Mouse (Mus musculus): ENCODE results near the gene Vsig2. TPM values are rescaled to one million over a fixed set of nuclear protein-coding genes. Genes with fewer than 3 reads are reported as not detected.

Gene Vsig2
- polyA plus RNA-seq, 1 experiment from 2014 or later, result 0.77 TPM

DNA sequence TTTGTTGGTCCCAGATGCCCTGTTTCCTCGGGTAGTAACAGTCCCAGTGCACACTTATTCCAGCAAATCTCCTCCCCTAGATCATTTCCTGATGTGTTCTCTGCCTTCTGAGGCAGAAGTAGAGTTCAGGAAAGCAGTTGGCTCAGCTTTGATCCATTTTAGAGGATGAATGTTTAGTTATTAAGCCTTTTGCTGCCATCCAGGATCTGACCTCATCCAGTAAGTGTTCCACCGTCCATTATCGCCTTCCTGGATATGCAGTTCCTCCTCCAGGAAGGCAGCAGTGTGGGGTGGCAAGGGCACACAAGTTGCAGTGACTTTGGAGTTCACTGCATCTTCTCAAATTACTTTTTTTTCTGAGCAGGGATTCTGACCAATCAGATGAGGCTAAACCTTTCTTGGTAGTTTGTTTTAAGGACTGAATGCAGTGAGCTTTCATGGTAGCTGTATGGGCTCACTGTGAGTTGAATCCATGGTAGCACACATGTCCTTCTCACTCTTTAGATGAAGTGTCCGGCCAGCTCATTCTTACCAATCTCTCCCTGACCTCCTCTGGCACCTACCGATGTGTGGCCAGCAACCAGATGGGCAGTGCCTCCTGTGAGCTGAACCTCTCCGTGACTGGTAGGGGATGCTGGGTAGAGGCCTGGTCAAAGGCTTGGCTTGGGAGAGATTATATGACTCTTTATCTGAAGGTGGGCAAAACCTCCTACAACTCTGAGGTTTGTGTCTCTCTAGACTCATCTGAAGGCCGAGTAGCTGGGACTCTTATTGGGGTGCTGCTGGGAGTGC is 3.0 kb downstream of the Vsig2 start:
- no peak overlapping the region for H3K4me3 ChIP-seq
- WGBS, result 61% methylated on average over 7 of the region's 7 CpGs
- H3K4me1 ChIP-seq, result peaks cover 40% of the 10 kb centered on the region
- H3K27ac ChIP-seq, result no peak overlapping the region
- H3K27me3 ChIP-seq (ENCODE audit: insufficient read depth, poor library complexity, severe bottlenecking), result peaks cover 52% of the 10 kb centered on the region
- H3K36me3 ChIP-seq, result no peaks in the 10 kb centered on the region; the same call in 1 of the 2 replicates
- peak; percentile 69 for DNase-seq (ENCODE audit: low spot score)
- H3K9me3 ChIP-seq, result no peaks in the 10 kb centered on the region

DNA sequence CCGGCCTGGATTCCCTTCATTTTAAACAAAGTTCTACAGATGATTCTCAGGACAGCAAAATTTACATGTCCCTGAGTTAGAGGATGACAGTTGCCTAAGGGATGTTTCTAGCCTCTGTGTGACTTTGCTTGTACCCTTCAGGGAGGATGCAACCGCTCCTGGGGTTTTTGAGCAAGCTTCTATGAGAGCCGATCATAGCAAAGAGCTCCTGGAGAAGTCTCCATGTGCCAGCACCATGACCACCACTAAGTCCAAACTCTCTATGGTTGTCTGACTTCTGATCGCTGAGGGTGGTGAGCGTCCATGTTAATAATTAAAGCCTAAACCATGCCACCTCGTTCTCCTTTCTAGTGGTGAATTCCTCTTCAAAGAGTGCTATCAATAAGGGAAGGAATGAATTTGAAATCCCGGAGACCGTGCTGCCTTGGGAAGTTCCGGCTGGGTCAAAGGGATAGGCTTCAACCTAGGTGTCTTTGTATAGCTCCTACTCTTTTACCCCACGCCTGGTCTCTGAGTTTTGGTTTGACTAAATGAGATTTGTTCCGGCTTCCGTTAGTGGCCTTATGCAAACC is 4.9 kb downstream of the Vsig2 start:
- peaks cover 62% of the 10 kb centered on the region for H3K27me3 ChIP-seq (ENCODE audit: insufficient read depth, poor library complexity, severe bottlenecking)
- WGBS, result 29% methylated on average over 12 of the region's 12 CpGs
- H3K36me3 ChIP-seq, result no peaks in the 10 kb centered on the region; the same call in 1 of the 2 replicates
- DNase-seq (ENCODE audit: low spot score), result peak; percentile 73
- no peaks in the 10 kb centered on the region for H3K9me3 ChIP-seq
- H3K4me1 ChIP-seq, result peaks cover 32% of the 10 kb centered on the region
- H3K27ac ChIP-seq, result no peak overlapping the region
- H3K4me3 ChIP-seq, result peak overlapping the region; percentile 56

DNA sequence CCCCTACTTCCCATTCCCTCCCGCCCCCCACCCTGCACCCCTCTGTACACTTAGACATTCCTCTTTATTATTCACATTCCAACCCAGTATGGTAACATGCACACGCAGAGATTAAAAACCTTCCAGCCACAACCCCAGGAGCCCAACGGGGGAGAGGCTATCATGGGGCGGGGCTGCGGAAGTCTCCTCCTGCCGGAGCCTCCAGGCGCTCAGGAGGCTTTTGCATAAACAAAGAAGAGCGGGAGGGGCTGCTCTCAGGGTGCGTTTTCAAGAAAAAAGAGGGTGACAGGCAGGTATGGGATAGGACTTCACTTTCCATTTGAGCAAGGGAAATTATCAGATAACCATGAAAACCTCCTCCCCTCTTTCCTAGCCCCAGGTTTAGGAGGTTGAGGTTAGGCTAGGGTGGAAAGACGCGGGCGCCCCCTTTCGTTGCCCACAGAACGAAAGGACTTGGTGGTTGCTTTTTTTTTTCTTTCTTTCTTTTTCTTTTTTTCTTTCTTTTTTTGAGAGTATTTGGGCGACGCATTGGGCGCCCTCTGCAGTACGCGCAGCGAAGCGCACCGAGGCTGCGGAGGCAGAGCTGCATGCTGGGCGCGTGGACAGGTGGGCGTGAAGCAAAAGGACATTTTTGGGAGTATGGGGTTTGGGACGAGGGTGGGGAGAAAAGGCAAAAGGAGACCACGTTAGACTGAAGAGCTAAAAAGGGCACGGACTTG is 5.6 kb downstream of the Vsig2 start:
- H3K4me1 ChIP-seq, result peaks cover 27% of the 10 kb centered on the region
- peak overlapping the region; percentile 56 for H3K4me3 ChIP-seq
- under 1% methylated on average over 29 of the region's 29 CpGs for WGBS
- peaks cover 62% of the 10 kb centered on the region for H3K27me3 ChIP-seq (ENCODE audit: insufficient read depth, poor library complexity, severe bottlenecking)
- H3K9me3 ChIP-seq, result no peaks in the 10 kb centered on the region
- H3K36me3 ChIP-seq, result no peaks in the 10 kb centered on the region
- H3K27ac ChIP-seq, result no peak overlapping the region; the same call in 1 of the 2 replicates
- peak; percentile 81 for DNase-seq (ENCODE audit: low spot score)

DNA sequence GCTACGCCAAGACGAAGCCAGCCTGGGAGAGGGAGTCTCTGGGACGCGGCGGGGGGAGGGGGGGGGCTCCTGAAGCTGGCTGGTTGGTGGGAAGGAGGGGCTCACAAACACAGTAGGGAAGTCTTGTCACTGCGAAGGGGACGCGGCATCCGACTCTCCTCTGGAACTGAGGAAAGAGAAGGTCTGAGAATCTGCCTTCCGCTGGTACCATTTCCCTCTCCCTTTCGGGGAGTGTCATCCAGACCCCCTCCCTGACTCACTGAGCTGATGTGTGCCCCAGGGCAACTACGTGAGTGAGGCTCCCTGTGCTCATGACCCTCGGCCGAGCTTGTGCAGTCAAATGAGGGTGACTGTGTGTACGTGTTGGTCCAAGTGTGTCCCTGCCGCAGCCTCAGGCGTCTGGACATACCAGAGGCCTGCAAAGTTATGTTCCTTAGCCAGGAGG is 6.1 kb downstream of the Vsig2 start:
- H3K36me3 ChIP-seq, result no peaks in the 10 kb centered on the region
- H3K27ac ChIP-seq, result no peak overlapping the region
- no peaks in the 10 kb centered on the region for H3K9me3 ChIP-seq
- H3K27me3 ChIP-seq (ENCODE audit: insufficient read depth, poor library complexity, severe bottlenecking), result peaks cover 62% of the 10 kb centered on the region
- DNase-seq (ENCODE audit: low spot score), result peak; percentile 77
- peak overlapping the region; percentile 56 for H3K4me3 ChIP-seq
- 5% methylated on average over 17 of the region's 17 CpGs for WGBS
- peaks cover 26% of the 10 kb centered on the region for H3K4me1 ChIP-seq

DNA sequence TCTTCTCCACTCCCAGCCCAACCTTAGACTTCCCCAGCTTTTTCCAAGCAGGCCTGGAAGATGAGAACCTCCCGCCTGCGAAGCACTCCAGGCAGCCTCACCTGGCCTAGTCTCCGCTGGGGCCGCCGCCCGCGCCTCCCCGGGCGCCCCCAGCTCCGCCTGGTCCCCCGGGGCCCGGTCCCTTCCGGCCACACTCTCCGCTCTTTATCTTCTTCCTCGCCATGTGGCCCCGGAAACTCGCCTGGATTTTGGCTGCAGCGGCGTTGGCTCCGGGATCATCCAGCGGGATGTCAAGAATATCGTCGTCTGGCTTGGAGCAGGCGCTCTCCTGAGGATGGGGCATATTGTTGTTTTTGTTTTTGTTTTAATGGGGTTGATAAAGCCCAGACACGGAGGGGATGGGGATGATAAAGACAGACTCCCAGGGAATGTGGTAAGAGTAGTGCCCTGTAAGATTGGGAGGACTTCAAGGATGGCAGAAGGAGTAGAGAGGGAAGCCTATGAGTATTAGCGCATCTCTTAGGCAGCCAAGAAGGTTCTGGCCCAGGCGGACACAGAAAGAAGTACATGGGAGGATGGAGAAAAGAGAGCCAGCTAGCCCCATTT is 6.9 kb downstream of the Vsig2 start:
- Histone ChIP-seq H3K27me3 (ENCODE audit: insufficient read depth, poor library complexity, severe bottlenecking) (peaks cover 67% of the 10 kb centered on the region), H3K4me1 (peaks cover 23% of the 10 kb centered on the region), H3K27ac (0 out of 2 replicates have a peak overlapping the region, but pooled peaks have one; percentile 38), H3K4me3 (peak overlapping the region; percentile 56; the same call in 1 of the 2 replicates), H3K36me3 (no peaks in the 10 kb centered on the region), H3K9me3 (no peaks in the 10 kb centered on the region)
- no peak for DNase-seq (ENCODE audit: low spot score)
- 9% methylated on average over 27 of the region's 27 CpGs for WGBS

DNA sequence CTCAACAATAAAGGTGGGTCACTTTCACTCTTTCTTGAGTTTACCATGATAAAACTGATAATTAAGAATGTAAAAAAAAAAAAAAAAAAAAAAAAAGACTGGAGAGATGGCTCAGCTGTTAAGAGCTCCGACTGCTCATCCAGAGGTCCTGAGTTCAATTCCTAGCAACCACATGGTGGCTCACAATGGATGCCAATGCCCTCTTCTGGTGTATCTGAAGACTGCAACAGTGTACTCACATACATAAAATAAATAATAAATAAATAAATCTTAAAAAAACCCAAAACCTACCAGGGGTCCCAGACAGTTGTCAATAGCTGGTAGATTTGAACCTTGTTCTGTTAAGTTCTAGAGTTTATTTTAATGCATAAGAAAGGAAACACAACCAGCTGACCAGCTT is 7.8 kb downstream of the Vsig2 start:
- WGBS, result 84% methylated on average over 1 of the region's 1 CpGs

DNA sequence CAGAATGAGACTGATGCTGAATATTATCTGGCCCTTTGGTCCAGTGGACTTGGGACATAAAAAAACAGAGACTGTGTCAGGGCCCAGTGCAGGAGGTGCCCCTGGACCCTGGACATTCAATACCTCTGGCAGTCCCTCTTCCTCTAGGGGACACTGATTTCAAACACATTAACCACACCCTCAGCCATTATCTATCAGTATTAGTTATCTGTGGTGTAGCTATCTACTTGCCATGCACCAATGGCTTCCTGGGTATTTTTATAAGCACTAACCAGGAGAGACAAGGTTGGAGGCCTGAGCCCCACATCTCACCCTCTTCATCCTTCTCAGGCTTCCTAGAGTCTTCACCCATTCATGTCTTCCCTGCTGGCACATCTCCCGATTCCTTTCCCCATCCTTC is 11.4 kb downstream of the Vsig2 start:
- Histone ChIP-seq H3K27me3 (ENCODE audit: insufficient read depth, poor library complexity, severe bottlenecking) (peaks cover 92% of the 10 kb centered on the region), H3K9me3 (no peaks in the 10 kb centered on the region), H3K27ac (no peak overlapping the region), H3K36me3 (no peaks in the 10 kb centered on the region), H3K4me1 (peaks cover 37% of the 10 kb centered on the region), H3K4me3 (no peak overlapping the region)
- WGBS, result 50% methylated on average over 1 of the region's 1 CpGs
- no peak for DNase-seq (ENCODE audit: low spot score)

More for the DNA sequence above, 7.8 kb downstream of the Vsig2 start:
- no peaks in the 10 kb centered on the region for H3K9me3 ChIP-seq
- no peaks in the 10 kb centered on the region for H3K36me3 ChIP-seq
- no peak overlapping the region for H3K27ac ChIP-seq
- H3K4me1 ChIP-seq, result peaks cover 29% of the 10 kb centered on the region
- H3K27me3 ChIP-seq (ENCODE audit: insufficient read depth, poor library complexity, severe bottlenecking), result peaks cover 76% of the 10 kb centered on the region
- no peak overlapping the region for H3K4me3 ChIP-seq
- no peak for DNase-seq (ENCODE audit: low spot score)

DNA sequence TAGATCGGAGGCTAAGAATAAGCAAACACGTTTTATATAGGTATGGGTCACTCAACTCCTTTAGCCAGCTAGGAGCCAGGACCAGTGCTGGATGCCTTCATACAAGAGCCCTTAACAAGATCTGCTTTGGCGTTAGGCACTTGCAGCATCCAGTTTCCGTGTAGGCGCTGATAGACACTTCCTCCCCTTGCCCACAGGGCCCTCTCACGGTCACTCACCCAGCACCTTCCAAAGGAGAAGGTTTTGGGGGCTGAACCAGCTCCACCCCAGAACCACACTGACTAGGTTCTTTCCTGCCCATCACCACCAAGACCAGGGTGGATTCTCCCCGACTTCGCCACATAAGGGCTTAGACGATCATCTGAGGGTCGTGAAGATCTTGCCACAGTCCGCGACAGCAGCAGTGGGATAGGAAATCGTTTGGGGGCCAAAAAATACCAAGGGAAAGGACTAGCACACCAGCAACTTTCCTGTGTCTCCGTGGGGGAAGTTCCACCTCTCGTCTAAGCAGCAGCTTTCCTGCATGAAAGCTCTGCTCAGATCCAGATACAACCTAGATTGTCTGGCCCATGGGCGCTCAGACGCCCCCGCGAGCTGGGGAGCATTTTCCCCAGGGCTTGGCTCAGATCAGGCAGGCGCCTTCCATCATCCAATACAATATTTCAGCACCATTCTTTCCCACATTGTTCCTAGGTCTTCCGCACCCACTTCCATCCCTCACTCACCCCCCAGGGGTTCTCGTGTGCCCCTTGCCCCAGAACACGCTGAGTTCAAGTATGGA is 12.9 kb downstream of the Vsig2 start:
- H3K27ac ChIP-seq, result no peak overlapping the region
- no peak for DNase-seq (ENCODE audit: low spot score)
- WGBS, result 2% methylated on average over 23 of the region's 23 CpGs
- no peaks in the 10 kb centered on the region for H3K9me3 ChIP-seq
- no peaks in the 10 kb centered on the region for H3K36me3 ChIP-seq
- H3K4me1 ChIP-seq, result peaks cover 34% of the 10 kb centered on the region
- H3K4me3 ChIP-seq, result peak overlapping the region; percentile 63
- H3K27me3 ChIP-seq (ENCODE audit: insufficient read depth, poor library complexity, severe bottlenecking), result peaks cover 86% of the 10 kb centered on the region

DNA sequence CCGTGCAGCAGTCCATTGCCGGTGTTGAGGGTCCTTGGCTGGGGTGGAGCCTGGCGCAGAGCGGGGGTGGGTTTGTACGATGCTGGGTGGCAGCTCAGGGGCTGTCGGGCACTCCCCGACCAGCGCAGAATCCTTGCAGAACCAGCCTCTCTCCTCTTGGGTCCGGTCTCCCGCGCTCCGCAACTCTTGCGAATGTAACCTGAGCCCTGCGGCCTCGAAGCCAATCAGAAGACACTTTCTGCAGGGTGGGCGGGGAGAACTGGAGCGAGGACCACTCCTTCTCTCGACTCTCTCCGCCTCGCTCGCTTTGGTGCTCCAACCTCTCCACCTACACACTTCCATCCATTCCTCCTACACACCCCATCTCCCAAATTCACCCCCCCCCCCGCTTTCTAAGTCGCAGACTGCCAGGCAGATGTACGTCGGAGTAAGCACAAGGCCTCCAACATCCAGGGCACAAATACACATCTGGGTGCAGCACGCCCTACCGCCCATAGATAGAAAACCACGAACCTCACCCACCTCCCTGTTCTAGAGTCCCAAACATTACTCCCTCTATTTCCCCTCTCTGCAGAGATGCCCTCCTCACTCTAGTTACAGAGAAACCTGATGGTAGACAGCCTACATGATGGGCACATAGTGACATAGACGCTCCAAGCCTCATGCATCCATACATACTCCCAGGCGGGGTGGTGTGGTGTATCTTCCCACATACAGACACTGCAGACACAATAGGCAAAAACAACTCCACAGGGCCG is 13.7 kb downstream of the Vsig2 start, which contains the start of gene Nrgn:
Nrgn (minus strand) TSS at position 369 of the 758 bp plus-strand sequence.
- WGBS, result 5% methylated on average over 31 of the region's 31 CpGs
- H3K27me3 ChIP-seq (ENCODE audit: insufficient read depth, poor library complexity, severe bottlenecking), result peaks cover 82% of the 10 kb centered on the region
- H3K4me3 ChIP-seq, result peak within 1 kb of the TSS; percentile 63
- H3K36me3 ChIP-seq, result no peaks in the 10 kb centered on the region
- DNase-seq (ENCODE audit: low spot score), result peak; percentile 94
- H3K4me1 ChIP-seq, result peaks cover 34% of the 10 kb centered on the region
- no peak within 1 kb of the TSS for H3K27ac ChIP-seq
- H3K9me3 ChIP-seq, result no peaks in the 10 kb centered on the region

DNA sequence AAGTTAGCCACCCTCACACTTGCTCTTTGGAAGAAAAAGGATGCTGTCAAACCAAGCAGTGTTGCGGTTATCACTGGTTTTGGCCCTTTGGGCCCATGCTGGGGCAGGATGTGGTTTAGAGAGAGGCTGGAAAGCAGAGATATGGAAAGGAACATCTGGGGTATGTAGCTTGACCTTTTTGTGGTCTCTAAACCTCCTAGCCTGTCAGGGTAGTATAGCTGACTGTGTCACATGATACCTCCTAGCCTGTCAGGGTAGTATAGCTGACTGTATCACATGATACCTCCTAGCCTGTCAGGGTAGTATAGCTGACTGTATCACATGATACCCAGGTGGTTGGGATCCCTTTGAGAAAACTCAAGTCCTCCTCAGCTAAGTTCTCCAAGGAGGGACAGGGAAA is 15.2 kb downstream of the Vsig2 start:
- no peak overlapping the region for H3K27ac ChIP-seq
- H3K4me1 ChIP-seq, result peaks cover 34% of the 10 kb centered on the region
- 66% methylated on average over 1 of the region's 1 CpGs for WGBS
- no peaks in the 10 kb centered on the region for H3K36me3 ChIP-seq
- no peak for DNase-seq (ENCODE audit: low spot score)
- no peaks in the 10 kb centered on the region for H3K9me3 ChIP-seq
- H3K27me3 ChIP-seq (ENCODE audit: insufficient read depth, poor library complexity, severe bottlenecking), result peaks cover 67% of the 10 kb centered on the region
- H3K4me3 ChIP-seq, result no peak overlapping the region

DNA sequence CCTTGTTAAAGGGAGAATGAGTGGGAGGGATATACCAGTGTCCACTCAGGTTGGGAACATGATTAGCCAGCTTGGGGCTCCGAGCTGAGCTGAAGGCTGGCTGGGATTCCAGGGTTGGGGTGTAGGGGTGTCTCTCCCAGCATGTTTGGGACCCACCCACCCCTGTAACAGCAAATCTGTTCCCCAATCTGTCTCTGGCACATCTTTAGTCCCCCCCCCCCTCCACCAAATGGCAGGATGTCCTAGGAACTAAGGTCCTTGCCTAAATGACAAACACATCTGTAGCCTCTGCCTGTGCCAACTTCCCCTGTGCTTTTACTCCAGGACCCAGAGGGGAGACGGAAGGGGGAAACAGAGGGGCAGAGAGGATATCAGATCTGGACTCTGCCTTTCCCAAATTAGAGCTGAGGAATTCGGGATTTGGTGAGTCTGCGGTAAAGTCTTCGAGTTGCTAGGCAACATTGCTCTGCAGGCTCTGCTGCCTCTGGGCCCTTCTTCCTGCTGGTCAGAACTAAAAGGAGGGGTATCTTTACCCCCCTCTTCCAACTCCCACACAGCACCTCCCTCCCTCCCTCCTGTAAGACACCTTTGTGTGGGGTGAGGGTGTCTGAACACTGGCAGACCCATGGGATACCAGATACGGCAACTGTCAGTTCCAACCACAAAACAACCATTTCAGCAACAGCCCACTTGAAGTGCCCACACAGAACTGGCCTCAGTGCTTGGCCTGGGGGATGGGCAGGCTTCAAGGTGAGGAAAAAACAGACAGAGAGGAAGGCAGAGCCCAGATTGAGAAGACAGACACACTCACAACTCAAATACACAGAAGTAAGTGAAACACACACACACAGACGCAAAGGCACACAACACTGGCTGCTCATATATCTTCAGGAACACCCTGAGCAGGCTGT is 16.0 kb downstream of the Vsig2 start, which contains the start of gene Siae:
Siae (plus strand) TSS at position 861 of the 911 bp plus-strand sequence.
- H3K27me3 ChIP-seq (ENCODE audit: insufficient read depth, poor library complexity, severe bottlenecking), result peaks cover 59% of the 10 kb centered on the region
- H3K27ac ChIP-seq, result peak within 1 kb of the TSS; percentile 22; the same call in 1 of the 2 replicates
- H3K4me1 ChIP-seq, result peaks cover 34% of the 10 kb centered on the region
- no peaks in the 10 kb centered on the region for H3K9me3 ChIP-seq
- DNase-seq (ENCODE audit: low spot score), result no peak
- 22% methylated on average over 7 of the region's 7 CpGs for WGBS
- no peak within 1 kb of the TSS for H3K4me3 ChIP-seq
- H3K36me3 ChIP-seq, result no peaks in the 10 kb centered on the region

All from heart, embryonic 10.5 days (tissue).